Mouse (Mus musculus): Measurements from ENCODE around the gene Mttp. TPM values are rescaled to one million over a fixed set of nuclear protein-coding genes. Genes with fewer than 3 reads are reported as not detected.
"Not testable (repeated sequence)": the region's sequence is repeated elsewhere in the genome, so short reads cannot be mapped to it uniquely, and the experiment has no call there.

Mttp gene
- polyA plus RNA-seq, 1 experiment from 2014 or later, result 6.9 TPM

DNA sequence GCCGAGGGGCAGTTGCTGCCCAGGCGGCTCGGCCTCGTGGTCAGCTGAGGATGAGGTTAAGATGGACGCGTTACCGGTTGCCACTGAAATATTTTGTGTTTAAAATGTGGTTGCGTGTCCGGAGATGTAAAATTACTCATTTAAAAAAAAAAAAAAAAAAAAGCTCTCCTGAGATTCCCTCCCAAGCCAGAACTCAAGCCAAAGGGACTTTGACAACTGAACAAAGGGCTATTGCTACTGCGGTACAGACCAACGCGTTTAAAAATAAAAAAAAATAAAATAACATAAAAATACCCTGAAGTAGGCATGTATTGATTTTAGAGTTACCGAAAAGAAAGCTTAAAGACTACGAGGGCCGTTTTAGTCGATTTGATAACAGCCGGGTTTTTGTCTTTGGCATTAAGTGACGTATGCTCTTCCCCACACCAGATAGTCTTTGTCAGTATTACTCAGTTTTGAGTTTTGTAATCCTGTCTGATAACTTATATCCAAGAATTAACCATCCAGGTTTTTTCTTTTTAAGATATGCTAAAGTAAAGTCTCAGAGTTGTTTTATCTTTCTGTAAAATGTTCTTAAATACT is 617 bp downstream of the Mttp start:
- H3K4me3 ChIP-seq (ENCODE audit: control insufficient read depth in 1 of 2, insufficient read depth in 1 of 2, low read depth in 1 of 2, low read length in 2 of 2), result peak overlapping the region; percentile 63 to 70
- H3K9ac ChIP-seq (ENCODE audit: low read length), result peak overlapping the region; percentile 88
- peak overlapping the region; percentile 100 for H3K27ac ChIP-seq (replicated peaks in 1 of 2; ENCODE audit: control insufficient read depth in 1 of 2, insufficient read depth in 1 of 2, low read depth in 2 of 2, low read length in 2 of 2)
- no peak for ATAC-seq (ENCODE audit: insufficient number of reproducible peaks, insufficient read depth, low FRiP score, low read depth)
- peak overlapping the region; percentile 82 for H3K4me2 ChIP-seq (ENCODE audit: low read length)
- H3K4me1 ChIP-seq (ENCODE audit: control insufficient read depth in 2 of 2, insufficient read depth in 2 of 2, low read length in 2 of 2), result peaks cover 4 to 5% of the 10 kb centered on the region in 2 experiments; a peak in 3 of 4 replicates
- H3K27me3 ChIP-seq (ENCODE audit: control insufficient read depth, insufficient read depth, low read length), result no peaks in the 10 kb centered on the region
- H3K9me3 ChIP-seq (ENCODE audit: control insufficient read depth, low read length), result no peaks in the 10 kb centered on the region
- peaks cover 10% of the 10 kb centered on the region for H3K36me3 ChIP-seq (ENCODE audit: control insufficient read depth, insufficient read depth, low read length)
- WGBS, result under 1% methylated on average over 18 of the region's 18 CpGs

DNA sequence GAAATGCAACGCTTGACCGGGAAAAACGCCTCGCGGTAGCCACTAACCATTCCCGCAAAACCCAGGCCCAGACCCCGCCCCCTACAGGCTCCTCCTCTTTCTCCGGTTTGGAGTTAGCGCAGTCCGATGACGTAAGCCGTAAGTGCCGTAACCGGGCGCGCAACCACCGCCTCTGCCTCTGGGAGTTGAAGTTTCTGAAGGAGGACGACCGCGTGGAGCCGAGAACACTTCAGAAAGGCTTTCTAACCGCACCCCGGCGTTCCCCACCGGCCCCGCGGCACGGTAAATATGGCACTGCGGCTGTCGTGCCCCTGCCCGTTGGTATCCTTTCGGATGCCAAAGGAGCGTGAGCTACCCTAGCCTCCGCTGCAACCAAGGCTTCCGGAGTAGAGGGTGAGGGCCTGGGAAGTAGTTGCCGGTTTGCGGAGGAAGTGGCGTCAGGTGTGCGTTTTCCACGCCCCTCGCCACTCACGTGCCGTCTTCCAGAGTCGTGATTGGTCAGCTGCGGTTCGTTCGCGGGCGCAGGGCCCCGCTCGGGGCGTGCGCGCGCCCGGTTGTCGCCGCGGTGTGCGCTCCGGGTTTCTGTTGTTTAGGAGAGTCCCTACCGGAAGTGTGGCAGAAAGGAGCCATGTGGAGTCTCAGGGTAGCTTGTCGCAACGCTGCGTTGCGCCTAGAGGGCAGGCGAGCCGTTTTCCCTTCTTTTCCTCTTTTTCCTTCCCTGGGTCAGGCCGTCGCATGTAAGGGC is 1.3 kb downstream of the Mttp start, which contains the start of gene Trmt10a:
TSS of gene Trmt10a (plus strand) at position 134 of the 745 bp plus-strand sequence.
- WGBS, result 0% methylated on average over 70 of the region's 70 CpGs
- ATAC-seq (ENCODE audit: insufficient number of reproducible peaks, insufficient read depth, low FRiP score, low read depth), result peak; percentile 98
- H3K4me3 ChIP-seq (ENCODE audit: control insufficient read depth in 1 of 2, insufficient read depth in 1 of 2, low read depth in 1 of 2, low read length in 2 of 2), result peak within 1 kb of the TSS; percentile 63 to 70
- no peaks in the 10 kb centered on the region for H3K9me3 ChIP-seq (ENCODE audit: control insufficient read depth, low read length)
- no peaks in the 10 kb centered on the region for H3K27me3 ChIP-seq (ENCODE audit: control insufficient read depth, insufficient read depth, low read length)
- H3K9ac ChIP-seq (ENCODE audit: low read length), result peak within 1 kb of the TSS; percentile 88
- H3K4me1 ChIP-seq (ENCODE audit: control insufficient read depth in 2 of 2, insufficient read depth in 2 of 2, low read length in 2 of 2), result peaks cover 4 to 5% of the 10 kb centered on the region in 2 experiments; a peak in 3 of 4 replicates
- peak within 1 kb of the TSS; percentile 100 for H3K27ac ChIP-seq (replicated peaks in 1 of 2; ENCODE audit: control insufficient read depth in 1 of 2, insufficient read depth in 1 of 2, low read depth in 2 of 2, low read length in 2 of 2)
- peak within 1 kb of the TSS; percentile 82 for H3K4me2 ChIP-seq (ENCODE audit: low read length)
- peaks cover 5% of the 10 kb centered on the region for H3K36me3 ChIP-seq (ENCODE audit: control insufficient read depth, insufficient read depth, low read length)

DNA sequence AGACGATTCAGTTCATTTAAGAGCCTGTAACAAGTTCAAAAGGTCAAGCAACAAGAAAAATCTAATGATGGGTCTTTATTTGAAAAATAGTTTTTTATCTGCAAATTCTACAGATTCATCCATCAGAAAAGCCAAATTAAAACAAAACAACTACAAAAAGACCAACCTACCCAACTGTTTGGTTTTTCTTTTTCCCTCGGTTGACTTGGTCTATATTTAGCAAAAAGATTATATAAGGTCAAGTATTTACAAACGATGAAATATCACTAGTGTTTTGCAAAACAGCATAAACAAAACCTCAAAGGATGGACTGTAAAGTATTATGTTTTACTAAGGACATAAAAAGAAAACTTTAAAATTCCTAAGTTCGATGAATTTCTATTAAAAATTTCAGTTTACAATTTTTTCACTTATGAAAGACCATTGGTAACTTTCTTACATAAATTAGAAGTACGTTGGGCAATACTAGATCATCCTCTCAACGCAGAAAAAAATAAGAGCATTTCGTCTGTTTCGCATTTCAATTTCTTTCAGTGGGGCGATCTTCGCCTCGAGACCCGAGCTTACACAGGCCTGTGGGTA is 1.9 kb downstream of the Mttp start:
- Histone ChIP-seq H3K27me3 (ENCODE audit: control insufficient read depth, insufficient read depth, low read length) (no peaks in the 10 kb centered on the region), H3K4me1 (ENCODE audit: control insufficient read depth in 2 of 2, insufficient read depth in 2 of 2, low read length in 2 of 2) (peaks cover 4 to 5% of the 10 kb centered on the region in 2 experiments; a peak in 3 of 4 replicates), H3K27ac (replicated peaks in 1 of 2; ENCODE audit: control insufficient read depth in 1 of 2, insufficient read depth in 1 of 2, low read depth in 2 of 2, low read length in 2 of 2) (peak overlapping the region; percentile 94 to 100), H3K9ac (ENCODE audit: low read length) (peak overlapping the region; percentile 88), H3K9me3 (ENCODE audit: control insufficient read depth, low read length) (no peaks in the 10 kb centered on the region), H3K4me2 (ENCODE audit: low read length) (peak overlapping the region; percentile 82), H3K4me3 (ENCODE audit: control insufficient read depth in 1 of 2, insufficient read depth in 1 of 2, low read depth in 1 of 2, low read length in 2 of 2) (peak overlapping the region; percentile 63 to 70), H3K36me3 (ENCODE audit: control insufficient read depth, insufficient read depth, low read length) (no peaks in the 10 kb centered on the region)
- no peak for ATAC-seq (ENCODE audit: insufficient number of reproducible peaks, insufficient read depth, low FRiP score, low read depth)
- 4% methylated on average over 12 of the region's 12 CpGs for WGBS

DNA sequence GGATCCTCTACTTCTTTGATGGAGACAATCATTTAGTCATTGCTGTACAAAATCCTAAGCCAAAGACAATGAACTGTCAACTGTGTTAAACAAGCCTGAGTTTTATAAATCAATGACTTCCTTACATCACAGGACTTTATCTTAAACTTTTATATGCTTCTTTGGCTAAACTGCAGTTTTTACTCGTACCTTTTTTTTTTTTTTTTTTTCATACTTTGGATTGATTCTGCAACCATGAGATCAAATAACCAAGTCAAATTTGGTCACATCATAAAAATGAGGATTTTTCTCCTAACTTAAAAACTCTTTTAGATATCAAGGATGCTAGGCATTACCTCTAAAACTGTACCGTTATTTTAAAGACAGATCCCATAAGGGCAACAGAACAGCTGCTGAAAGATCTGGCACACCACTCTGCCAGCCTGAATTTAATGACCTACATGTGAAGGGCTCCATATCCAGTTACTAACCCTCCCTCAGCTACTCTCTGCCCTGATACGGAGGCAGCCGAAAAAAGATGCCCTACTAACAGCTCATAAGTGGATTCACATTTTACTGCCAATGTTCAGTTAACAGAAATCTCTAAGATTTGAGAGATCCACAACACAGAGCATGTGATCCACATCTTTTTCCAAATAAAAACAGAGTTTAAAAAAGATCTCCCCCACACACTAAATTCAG is 2.6 kb downstream of the Mttp start:
- WGBS, result 34% methylated on average over 4 of the region's 4 CpGs
- ATAC-seq (ENCODE audit: insufficient number of reproducible peaks, insufficient read depth, low FRiP score, low read depth), result no peak
- H3K27ac ChIP-seq (replicated peaks in 1 of 2; ENCODE audit: control insufficient read depth in 1 of 2, insufficient read depth in 1 of 2, low read depth in 2 of 2, low read length in 2 of 2), result peak overlapping the region; percentile 49 to 56; a peak in 3 of 4 replicates

DNA sequence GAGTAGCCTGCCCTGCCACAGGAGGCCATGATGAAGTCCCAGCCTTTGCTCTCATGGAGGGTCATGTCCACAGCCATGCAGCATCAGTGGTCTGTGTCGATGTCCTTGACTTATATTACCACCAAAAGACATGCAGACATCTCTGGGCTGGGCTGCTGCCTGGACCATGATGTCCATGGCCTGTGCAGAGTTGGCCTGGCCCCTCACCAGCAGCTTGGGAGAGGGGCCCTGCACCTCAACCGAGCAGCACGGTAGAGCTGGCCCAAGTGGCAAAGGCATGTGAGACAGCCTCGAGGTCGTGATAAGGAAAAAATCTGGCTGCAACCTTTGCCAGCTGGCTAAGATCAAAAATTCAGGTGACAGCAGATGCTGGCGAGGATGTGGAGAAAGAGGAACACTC is 5.1 kb downstream of the Mttp start:
- H3K27ac ChIP-seq (replicated peaks in 1 of 2; ENCODE audit: control insufficient read depth in 1 of 2, insufficient read depth in 1 of 2, low read depth in 2 of 2, low read length in 2 of 2), result no peak overlapping the region
- no peaks in the 10 kb centered on the region for H3K27me3 ChIP-seq (ENCODE audit: control insufficient read depth, insufficient read depth, low read length)
- peaks cover 4 to 5% of the 10 kb centered on the region in 2 experiments; a peak in 3 of 4 replicates for H3K4me1 ChIP-seq (ENCODE audit: control insufficient read depth in 2 of 2, insufficient read depth in 2 of 2, low read length in 2 of 2)
- H3K36me3 ChIP-seq (ENCODE audit: control insufficient read depth, insufficient read depth, low read length), result no peaks in the 10 kb centered on the region
- H3K4me3 ChIP-seq (ENCODE audit: control insufficient read depth in 1 of 2, insufficient read depth in 1 of 2, low read depth in 1 of 2, low read length in 2 of 2), result no peak overlapping the region
- 48% methylated on average over 6 of the region's 6 CpGs for WGBS
- no peaks in the 10 kb centered on the region for H3K9me3 ChIP-seq (ENCODE audit: control insufficient read depth, low read length)
- no peak overlapping the region for H3K4me2 ChIP-seq (ENCODE audit: low read length)
- no peak for ATAC-seq (ENCODE audit: insufficient number of reproducible peaks, insufficient read depth, low FRiP score, low read depth)
- no peak overlapping the region for H3K9ac ChIP-seq (ENCODE audit: low read length)

More for the DNA sequence above, 2.6 kb downstream of the Mttp start:
- peak overlapping the region; percentile 88 for H3K9ac ChIP-seq (ENCODE audit: low read length)
- H3K27me3 ChIP-seq (ENCODE audit: control insufficient read depth, insufficient read depth, low read length), result no peaks in the 10 kb centered on the region
- H3K4me2 ChIP-seq (ENCODE audit: low read length), result peak overlapping the region; percentile 82
- H3K9me3 ChIP-seq (ENCODE audit: control insufficient read depth, low read length), result no peaks in the 10 kb centered on the region
- peaks cover 4 to 5% of the 10 kb centered on the region in 2 experiments; a peak in 3 of 4 replicates for H3K4me1 ChIP-seq (ENCODE audit: control insufficient read depth in 2 of 2, insufficient read depth in 2 of 2, low read length in 2 of 2)
- H3K36me3 ChIP-seq (ENCODE audit: control insufficient read depth, insufficient read depth, low read length), result no peaks in the 10 kb centered on the region
- H3K4me3 ChIP-seq (ENCODE audit: control insufficient read depth in 1 of 2, insufficient read depth in 1 of 2, low read depth in 1 of 2, low read length in 2 of 2), result peak overlapping the region in 1 of 2 experiments; percentile 63; a peak in 2 of 4 replicates

DNA sequence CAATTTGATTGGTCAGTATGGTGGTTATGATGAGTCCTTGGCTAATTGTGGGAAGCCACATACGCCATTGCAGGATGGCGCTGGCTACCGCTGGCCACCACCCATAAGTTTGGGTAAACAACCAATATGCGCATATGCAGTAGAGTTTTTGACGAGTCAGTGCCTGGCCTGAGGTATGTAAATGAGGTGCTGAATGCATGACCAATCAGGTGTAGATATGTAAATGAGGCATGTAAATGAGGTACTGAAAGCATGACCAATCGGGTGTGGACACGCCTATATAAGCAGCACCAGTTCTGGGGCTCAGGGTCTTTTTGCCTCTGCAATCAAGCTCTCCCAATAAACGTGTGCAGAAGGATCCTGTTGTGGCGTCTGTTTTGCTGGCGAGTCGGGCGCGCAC is 6.6 kb downstream of the Mttp start:
- not testable (repeated sequence) for H3K4me3 ChIP-seq (ENCODE audit: control insufficient read depth in 1 of 2, insufficient read depth in 1 of 2, low read depth in 1 of 2, low read length in 2 of 2); H3K9me3 ChIP-seq (ENCODE audit: control insufficient read depth, low read length); ATAC-seq (ENCODE audit: insufficient number of reproducible peaks, insufficient read depth, low FRiP score, low read depth); H3K9ac ChIP-seq (ENCODE audit: low read length); H3K36me3 ChIP-seq (ENCODE audit: control insufficient read depth, insufficient read depth, low read length); H3K27me3 ChIP-seq (ENCODE audit: control insufficient read depth, insufficient read depth, low read length); H3K4me2 ChIP-seq (ENCODE audit: low read length); H3K27ac ChIP-seq (replicated peaks in 1 of 2; ENCODE audit: control insufficient read depth in 1 of 2, insufficient read depth in 1 of 2, low read depth in 2 of 2, low read length in 2 of 2); H3K4me1 ChIP-seq (ENCODE audit: control insufficient read depth in 2 of 2, insufficient read depth in 2 of 2, low read length in 2 of 2)
- WGBS, result 96% methylated on average over 13 of the region's 13 CpGs

DNA sequence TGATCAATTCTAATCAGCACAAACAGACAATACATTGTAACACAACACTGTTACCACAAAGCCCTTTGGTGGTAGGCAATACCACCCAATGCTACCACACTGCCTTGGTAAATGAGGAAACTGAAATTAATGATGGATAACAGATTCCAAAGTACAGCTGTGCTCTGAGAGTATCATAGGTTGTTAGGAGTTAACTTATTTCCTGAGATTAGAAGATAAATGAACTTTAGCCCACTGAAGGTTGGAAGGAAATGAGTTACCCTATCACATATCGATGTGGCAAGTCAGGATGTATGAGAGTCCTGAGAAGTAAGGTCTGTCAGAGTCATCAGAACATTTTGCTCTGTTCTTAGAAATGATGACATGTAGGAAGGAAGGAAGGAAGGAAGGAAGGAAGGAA is 10.2 kb downstream of the Mttp start:
- peaks cover 0 to under 1% of the 10 kb centered on the region in 2 experiments; a peak in 1 of 4 replicates for H3K4me1 ChIP-seq (ENCODE audit: control insufficient read depth in 2 of 2, insufficient read depth in 2 of 2, low read length in 2 of 2)
- no peaks in the 10 kb centered on the region for H3K27me3 ChIP-seq (ENCODE audit: control insufficient read depth, insufficient read depth, low read length)
- no peak overlapping the region for H3K4me2 ChIP-seq (ENCODE audit: low read length)
- 73% methylated on average over 1 of the region's 1 CpGs for WGBS
- no peaks in the 10 kb centered on the region for H3K9me3 ChIP-seq (ENCODE audit: control insufficient read depth, low read length)
- no peaks in the 10 kb centered on the region for H3K36me3 ChIP-seq (ENCODE audit: control insufficient read depth, insufficient read depth, low read length)
- no peak overlapping the region for H3K9ac ChIP-seq (ENCODE audit: low read length)
- no peak overlapping the region for H3K27ac ChIP-seq (replicated peaks in 1 of 2; ENCODE audit: control insufficient read depth in 1 of 2, insufficient read depth in 1 of 2, low read depth in 2 of 2, low read length in 2 of 2)
- H3K4me3 ChIP-seq (ENCODE audit: control insufficient read depth in 1 of 2, insufficient read depth in 1 of 2, low read depth in 1 of 2, low read length in 2 of 2), result no peak overlapping the region
- no peak for ATAC-seq (ENCODE audit: insufficient number of reproducible peaks, insufficient read depth, low FRiP score, low read depth)

Measured in heart, embryonic 14.5 days (tissue).